Comparison of ENCODE assay signal across 27 mouse cellular contexts in genomic region chr9:121901710-121902700, GRCm38 (mm10). TPM values are rescaled to one million over a fixed set of nuclear protein-coding genes. Genes with fewer than 3 reads are reported as not detected.
A peak's percentile ranks its signal among the peaks of the same experiment; 100 is the strongest.
DNase-seq lines count a peak whose midpoint lies in the region; ATAC-seq lines count a peak whose summit lies in the region.
"Had no signal": no experiment of that assay in that cellular context is flagged by ENCODE, and none has a peak within 500 bp of the region (broad histone marks: within the 10 kb centered on the region; RNA-seq: fewer than 3 reads in every experiment).

No protein-coding gene starts in this region.

- H3K27me3 ChIP-seq in liver, embryonic 15.5 days: no peaks in the 10 kb centered on the region
- H3K27me3 ChIP-seq: embryonic facial prominence, embryonic 12.5 days; hindbrain, embryonic 15.5 days; intestine, embryonic 15.5 days had no signal

- no peak overlapping the region for H3K4me2 ChIP-seq in liver, embryonic 15.5 days
- H3K4me2 ChIP-seq: embryonic facial prominence, embryonic 12.5 days; hindbrain, embryonic 15.5 days; intestine, embryonic 15.5 days; midbrain, embryonic 11.5 days had no signal

- 0 out of 2 replicates have a peak overlapping the region, but pooled peaks have one; percentile 33 for H3K27ac ChIP-seq in liver, embryonic 15.5 days (replicated peaks)
- H3K27ac ChIP-seq: embryonic facial prominence, embryonic 12.5 days; hindbrain, embryonic 15.5 days; intestine, embryonic 15.5 days; limb, embryonic 10.5 days had no signal

- peaks cover 9% of the 10 kb centered on the region; the same call in 1 of the 2 replicates for H3K4me1 ChIP-seq in liver, embryonic 15.5 days (replicated peaks)
- H3K4me1 ChIP-seq: embryonic facial prominence, embryonic 12.5 days; hindbrain, embryonic 15.5 days; intestine, embryonic 15.5 days; limb, embryonic 10.5 days had no signal

- DNase-seq in adrenal gland, adult 8-10 months: peak; percentile 5
- no peak for DNase-seq in adrenal gland, postnatal 36 days
- peak; percentile 2 for DNase-seq in kidney, postnatal 10 days
- no peak for DNase-seq in kidney, postnatal 14 days
- DNase-seq in spleen, postnatal 4 days (ENCODE audit: low spot score in 2 of 2): peak; percentile 11 to 56
- no peak for DNase-seq in spleen, adult 18-20 months
- DNase-seq: cerebellum, adult 9-10 months; kidney, adult 9 months; lung, adult 2 months had no signal

- H3K4me3 ChIP-seq in liver, embryonic 15.5 days (replicated peaks): no peak overlapping the region
- H3K4me3 ChIP-seq: embryonic facial prominence, embryonic 12.5 days; erythroblast, embryonic 14.5 days; hindbrain, embryonic 15.5 days; intestine, embryonic 15.5 days; limb, embryonic 10.5 days had no signal

- H3K9me3 ChIP-seq in liver, embryonic 15.5 days (replicated peaks): no peaks in the 10 kb centered on the region
- H3K9me3 ChIP-seq: embryonic facial prominence, embryonic 12.5 days; G1E; hindbrain, embryonic 15.5 days; intestine, embryonic 15.5 days; limb, embryonic 10.5 days had no signal

- 48% methylated on average over 5 of the region's 5 CpGs for WGBS in liver, embryonic 15.5 days (ENCODE audit: insufficient replicate concordance)

- peak; percentile 38; the same call in 1 of the 2 replicates for ATAC-seq in liver, embryonic 15.5 days (ENCODE audit: insufficient read depth)
- ATAC-seq in megakaryocyte-erythroid progenitor cell, adult 5-6 weeks (replicated peaks; ENCODE audit: low FRiP score, low TSS enrichment, poor library complexity, severe bottlenecking): no peak
- ATAC-seq: activated CD4-positive, CD25-positive, alpha-beta regulatory T cell, adult 4 months; CD4-positive, CD25-positive, alpha-beta regulatory T cell, adult 4 months; forebrain, embryonic 14.5 days; intestine, embryonic 15.5 days had no signal

- no peaks in the 10 kb centered on the region for H3K36me3 ChIP-seq in liver, embryonic 15.5 days (replicated peaks)
- H3K36me3 ChIP-seq: embryonic facial prominence, embryonic 12.5 days; G1E; hindbrain, embryonic 15.5 days; intestine, embryonic 15.5 days; limb, embryonic 10.5 days had no signal

- H3K9ac ChIP-seq in liver, embryonic 15.5 days: no peak overlapping the region
- H3K9ac ChIP-seq: embryonic facial prominence, embryonic 12.5 days; hindbrain, embryonic 15.5 days; intestine, embryonic 15.5 days had no signal

RNA-seq across cellular contexts. Expression of gene Ackr2, which starts 3.9 kb away (rescaled TPM):
- 1 to 10 TPM in 1 of 4 experiments, under 1 TPM in 3; 0.77 to 2.1 (median 0.88) TPM for total RNA-seq in adrenal gland, adult 8-10 months (2022)
- total RNA-seq in adrenal gland, postnatal 36 days (2021): under 1 TPM; 0.66 to 0.86 TPM
- polyA plus RNA-seq in liver, embryonic 15.5 days (2015; fragmentation: Nextera tagmentation; extraction: Ambion mirVana): 0.45 and 0.53 TPM in 2 replicates
- not detected in 2 replicates for total RNA-seq in megakaryocyte-erythroid progenitor cell, adult 5-6 weeks (2014; fragmentation: Nextera tagmentation)
- not detected in 2 replicates for total RNA-seq in megakaryocyte-erythroid progenitor cell, adult 5-6 weeks (2017)
- total RNA-seq: common myeloid progenitor, adult 5-6 weeks had no signal
- polyA plus RNA-seq: activated CD4-positive, CD25-positive, alpha-beta regulatory T cell, adult 4 months; CD4-positive, CD25-positive, alpha-beta regulatory T cell, adult 4 months; erythroblast, embryonic 14.5 days; G1E had no signal

RNA-seq across cellular contexts. Expression of gene Cyp8b1, which starts 14.1 kb away (rescaled TPM):
- under 1 TPM; 0.54 to 0.84 (median 0.72) TPM for total RNA-seq in adrenal gland, adult 8-10 months (2022)
- under 1 TPM; 0.26 to 0.30 TPM for total RNA-seq in adrenal gland, postnatal 36 days (2021)
- polyA plus RNA-seq in liver, embryonic 15.5 days (2015; fragmentation: Nextera tagmentation; extraction: Ambion mirVana): 4.4 and 9.5 TPM in 2 replicates
- total RNA-seq in megakaryocyte-erythroid progenitor cell, adult 5-6 weeks (2014; fragmentation: Nextera tagmentation): not detected in 2 replicates
- total RNA-seq in megakaryocyte-erythroid progenitor cell, adult 5-6 weeks (2017): not detected in 2 replicates
- total RNA-seq: common myeloid progenitor, adult 5-6 weeks; G1E; heart, postnatal 36 days; layer of hippocampus, postnatal 10 days; left cerebral cortex, adult 8-10 months had no signal
- polyA plus RNA-seq: activated CD4-positive, CD25-positive, alpha-beta regulatory T cell, adult 4 months; CD4-positive, CD25-positive, alpha-beta regulatory T cell, adult 4 months; embryonic facial prominence, embryonic 12.5 days; erythroblast, embryonic 14.5 days; forebrain, embryonic 14.5 days; G1E; heart, embryonic 14.5 days; hindbrain, embryonic 15.5 days; intestine, embryonic 15.5 days; limb, embryonic 10.5 days; midbrain, embryonic 11.5 days; stomach, embryonic 14.5 days had no signal

RNA-seq across cellular contexts. Expression of gene Higd1a, which starts 43.8 kb away (rescaled TPM):
- 100 to 1,000 TPM in 1 of 4 experiments, 10 to 100 TPM in 3; 86.5 to 102 (median 87.4) TPM for total RNA-seq in adrenal gland, adult 8-10 months (2022)
- total RNA-seq in adrenal gland, postnatal 36 days (2021): 100 to 1,000 TPM in 1 of 2 experiments, 10 to 100 TPM in 1; 80.9 to 105 TPM
- 96.2 and 102 TPM in 2 replicates for polyA plus RNA-seq in liver, embryonic 15.5 days (2015; fragmentation: Nextera tagmentation; extraction: Ambion mirVana)
- 119 and 156 TPM in 2 replicates for total RNA-seq in megakaryocyte-erythroid progenitor cell, adult 5-6 weeks (2014; fragmentation: Nextera tagmentation)
- 28.6 and 33.5 TPM in 2 replicates for total RNA-seq in megakaryocyte-erythroid progenitor cell, adult 5-6 weeks (2017)

RNA-seq across cellular contexts. Expression of gene Fam198a, which starts 48.8 kb away (rescaled TPM):
- total RNA-seq in adrenal gland, adult 8-10 months (2022): 1 to 10 TPM; 1.8 to 2.7 (median 2.3) TPM
- 1 to 10 TPM; 1.4 to 1.5 TPM for total RNA-seq in adrenal gland, postnatal 36 days (2021)
- 0.24 and 0.55 TPM in 2 replicates for polyA plus RNA-seq in liver, embryonic 15.5 days (2015; fragmentation: Nextera tagmentation; extraction: Ambion mirVana)
- not detected in 2 replicates for total RNA-seq in megakaryocyte-erythroid progenitor cell, adult 5-6 weeks (2014; fragmentation: Nextera tagmentation)
- 1.3 TPM in 1 of 2 replicates, not detected in the other for total RNA-seq in megakaryocyte-erythroid progenitor cell, adult 5-6 weeks (2017)
- total RNA-seq: common myeloid progenitor, adult 5-6 weeks; G1E had no signal
- polyA plus RNA-seq: activated CD4-positive, CD25-positive, alpha-beta regulatory T cell, adult 4 months; erythroblast, embryonic 14.5 days; G1E had no signal

Comparison
In these comparisons a context has a peak if more than half of its experiments do, and no peak if none do; other contexts are left out.
1. DNase-seq: peak in adrenal gland, adult 8-10 months (single experiment), kidney, postnatal 10 days (single experiment) and spleen, postnatal 4 days (2 of 2); none in adrenal gland, postnatal 36 days (0 of 2), kidney, postnatal 14 days (single experiment) and spleen, adult 18-20 months (0 of 2).